Mouse (Mus musculus): ENCODE measurements around the gene Rnf114. TPM values are rescaled to one million over a fixed set of nuclear protein-coding genes. Genes with fewer than 3 reads are reported as not detected.

Rnf114 gene
- 114 and 124 TPM in 2 replicates for polyA plus RNA-seq (2012; rRNA removed)

- no peak for DNase-seq (ENCODE audit: low read depth)
Observed at GRCm38 (mm10) chr2:167491757-167492708, at the start of gene Rnf114. Gene Rnf114, plus strand, starts transcription at chr2:167492645.

DNA sequence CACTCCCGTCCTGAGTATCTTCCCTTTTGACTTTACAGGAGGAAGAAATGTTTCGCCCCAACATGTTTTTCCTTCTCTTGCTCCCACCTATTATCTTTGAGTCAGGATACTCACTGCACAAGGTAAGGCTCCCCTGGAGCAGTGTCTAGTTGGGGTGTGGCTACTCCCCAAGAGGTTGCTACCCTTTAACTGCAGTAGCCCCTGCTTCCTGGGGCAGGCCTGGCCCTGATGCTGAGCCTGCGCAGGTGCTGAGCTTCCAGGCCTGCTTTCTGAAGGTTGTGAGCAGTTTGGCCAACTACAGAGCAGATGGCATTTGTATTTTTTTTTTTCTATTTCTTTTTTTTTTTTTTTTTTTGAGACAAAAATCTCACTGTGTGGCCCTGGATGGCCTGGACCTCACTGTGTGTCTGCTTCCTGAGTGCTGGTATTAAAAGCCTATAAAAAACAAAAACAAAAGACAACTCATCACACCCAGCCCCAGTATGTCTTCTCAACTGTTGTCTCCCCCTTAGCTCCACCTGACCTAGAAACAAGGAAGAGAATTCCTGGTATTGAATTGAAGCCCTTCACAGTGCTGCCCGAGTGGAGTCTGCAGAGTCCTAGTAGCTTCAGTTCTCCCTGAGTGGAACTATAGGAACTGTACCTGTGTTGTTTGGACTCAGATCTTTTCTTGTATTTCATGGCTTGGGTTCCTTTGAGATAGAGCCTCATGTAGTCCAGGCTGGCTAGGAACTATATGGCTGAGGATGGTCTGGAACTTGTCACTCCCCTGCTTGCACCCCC, 48.8 kb upstream of the Rnf114 start:
- no peak for DNase-seq (ENCODE audit: low read depth)

DNA sequence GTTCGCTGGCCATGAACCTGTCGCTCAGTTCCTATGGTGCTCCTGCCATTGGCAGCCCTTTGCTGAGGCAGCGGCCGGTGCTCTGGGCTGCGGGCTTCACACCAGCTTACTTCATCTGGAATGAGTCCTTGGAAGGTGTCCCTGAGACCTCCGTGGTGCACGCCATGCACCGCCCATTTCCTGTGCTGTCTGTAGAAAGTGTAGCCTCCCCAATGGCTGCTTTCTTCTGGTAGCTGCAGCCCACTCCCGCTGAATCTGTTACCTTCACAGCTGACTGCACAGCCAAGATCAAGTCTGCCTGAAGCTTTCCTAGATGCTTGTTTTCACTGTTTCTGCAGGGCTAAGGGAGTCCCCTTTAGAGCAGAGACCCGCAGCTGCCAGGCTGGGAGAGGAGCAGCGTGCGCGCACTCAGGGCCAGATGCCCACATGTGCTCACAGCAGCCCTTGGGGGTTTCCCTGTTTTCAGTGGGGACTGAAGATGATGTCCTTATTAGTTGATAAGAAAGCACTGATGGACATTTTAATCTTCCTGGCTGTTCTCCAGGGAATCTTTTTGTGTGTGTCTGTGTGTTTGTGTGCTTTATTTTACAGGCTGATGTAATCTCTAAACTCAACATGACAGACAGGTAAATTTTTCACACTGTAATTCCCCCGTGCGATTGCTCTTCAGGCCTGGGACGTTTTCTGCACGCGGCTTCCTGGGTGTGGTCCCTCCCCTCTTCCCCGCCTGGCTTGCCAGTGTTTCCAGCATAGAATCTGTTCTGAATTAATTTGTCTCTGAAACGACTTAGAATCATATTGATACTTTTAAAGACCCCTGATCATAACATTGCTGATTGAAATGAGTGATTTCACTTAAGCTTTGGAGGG, 46.3 kb upstream of the Rnf114 start:
- no peak for DNase-seq (ENCODE audit: low read depth)

- DNase-seq (ENCODE audit: low read depth), result no peak
Observed at GRCm38 (mm10) chr2:167447207-167447606, 45.2 kb upstream of the Rnf114 start.

- DNase-seq (ENCODE audit: low read depth), result no peak
Observed at GRCm38 (mm10) chr2:167447629-167448028, 44.8 kb upstream of the Rnf114 start.

- DNase-seq (ENCODE audit: low read depth), result peak; percentile 44
Observed at GRCm38 (mm10) chr2:167449331-167450275, 42.8 kb upstream of the Rnf114 start.

DNA sequence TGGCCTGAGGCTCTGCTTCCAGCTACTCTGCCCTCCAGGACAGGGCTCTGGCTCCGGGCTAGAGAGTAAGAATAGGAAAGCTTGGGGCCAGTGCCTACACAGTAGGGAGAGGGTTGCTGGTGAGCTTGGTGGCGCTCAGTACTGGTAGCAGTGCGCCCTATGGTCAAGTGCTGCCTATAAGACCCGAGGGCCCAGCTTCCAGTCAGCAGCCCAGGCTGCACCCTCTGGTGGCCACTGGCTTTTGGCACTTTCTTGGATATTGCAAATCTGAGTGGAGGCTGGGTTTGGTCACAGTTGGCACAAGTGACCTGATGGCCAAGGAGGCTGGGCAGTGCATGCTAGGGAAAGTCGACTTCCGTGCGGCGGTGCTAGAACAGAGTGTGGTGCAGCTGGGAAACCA, 41.8 kb upstream of the Rnf114 start:
- no peak for DNase-seq (ENCODE audit: low read depth)

DNA sequence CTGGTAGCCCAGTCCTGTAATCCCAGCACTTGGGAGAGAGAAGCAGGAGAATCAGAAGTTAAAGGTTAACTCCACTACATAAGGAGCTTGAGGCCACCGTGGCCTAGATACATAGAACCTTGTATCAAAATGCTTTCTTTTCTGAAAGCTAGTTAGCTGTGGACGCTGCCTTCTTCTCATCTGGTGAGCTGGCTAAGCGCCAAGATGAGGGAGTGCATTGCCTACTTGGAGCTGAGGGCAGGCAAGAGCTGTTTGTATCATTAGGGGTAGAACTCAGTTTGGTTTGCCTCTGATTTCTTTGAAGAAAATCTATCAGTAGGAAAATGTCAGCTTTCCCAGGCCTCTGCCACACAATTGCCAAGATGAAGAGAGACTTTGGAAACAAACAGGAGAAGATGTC, 38.6 kb upstream of the Rnf114 start:
- no peak for DNase-seq (ENCODE audit: low read depth)

DNA sequence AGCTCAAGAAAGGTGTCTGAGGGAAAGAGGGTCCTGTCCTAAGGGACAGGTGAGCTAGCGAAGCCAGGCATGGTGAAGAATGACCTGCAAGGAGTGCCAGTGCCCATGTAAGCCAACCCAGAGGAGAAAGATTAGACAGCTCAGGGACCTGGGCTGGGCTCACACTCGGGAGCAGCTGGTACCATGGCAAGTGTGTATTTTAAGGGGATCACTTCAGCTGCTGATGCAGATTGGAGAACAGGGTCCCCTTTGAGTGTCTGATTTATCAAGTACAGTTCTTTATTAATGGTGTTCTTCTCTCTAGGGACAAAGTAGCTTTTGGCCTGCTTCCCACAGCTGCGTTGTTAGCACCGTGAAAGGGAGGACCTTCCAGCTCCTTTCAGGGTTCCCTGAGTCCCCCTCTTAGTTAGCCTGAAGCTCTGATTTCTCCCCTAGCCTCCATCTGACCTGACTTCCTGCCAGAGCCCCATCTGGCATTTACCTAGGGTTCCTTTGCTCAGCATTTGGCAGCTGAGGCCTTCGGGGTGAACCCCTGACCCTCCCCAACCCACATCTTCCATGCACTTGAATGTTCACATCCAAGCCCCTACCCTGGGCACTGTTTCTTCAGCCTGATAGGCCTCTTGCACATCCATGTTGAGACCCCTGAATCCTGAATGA, 36.0 kb upstream of the Rnf114 start:
- DNase-seq (ENCODE audit: low read depth), result no peak

DNA sequence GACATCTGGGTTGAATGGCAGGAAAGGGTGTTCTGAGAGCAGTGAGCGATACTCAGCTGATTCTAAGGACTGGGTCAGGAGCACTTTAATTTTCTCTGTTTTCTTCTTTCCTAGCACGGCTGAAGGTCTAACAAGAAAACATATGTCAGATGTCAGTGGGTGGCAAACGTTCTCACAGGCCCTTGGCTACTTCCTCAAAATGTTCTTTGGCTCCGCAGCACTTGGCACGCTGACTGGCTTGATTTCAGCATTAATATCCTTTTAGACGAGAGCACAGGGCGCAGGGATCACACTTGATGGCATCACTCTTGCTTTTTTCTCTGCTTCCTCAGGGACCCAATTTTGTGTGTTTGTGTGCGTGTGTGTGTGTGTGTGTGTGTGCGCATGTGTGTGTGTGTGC, 35.2 kb upstream of the Rnf114 start:
- peak; percentile 30 for DNase-seq (ENCODE audit: low read depth)

DNA sequence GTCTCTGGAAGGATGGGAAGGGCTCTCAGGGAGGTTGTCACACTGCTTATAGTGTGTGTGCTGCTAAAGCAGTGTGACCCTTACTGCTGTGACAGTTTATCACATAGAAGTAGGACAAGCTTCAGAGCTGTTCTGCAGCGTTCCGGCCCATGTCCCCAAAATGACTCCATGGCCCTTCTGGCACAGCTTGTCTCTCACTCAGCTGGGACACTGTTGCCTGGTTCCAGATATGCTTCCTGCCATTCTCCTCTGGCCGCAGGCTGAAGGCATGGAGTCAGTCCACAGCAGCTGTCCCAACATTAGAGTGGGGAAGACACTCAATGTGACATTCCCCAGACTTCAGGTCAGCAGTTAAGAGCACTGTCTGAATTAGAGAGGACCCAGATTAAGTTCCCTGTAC, 33.9 kb upstream of the Rnf114 start:
- DNase-seq (ENCODE audit: low read depth), result no peak

- DNase-seq (ENCODE audit: low read depth), result no peak
Observed at GRCm38 (mm10) chr2:167459071-167459865, 33.2 kb upstream of the Rnf114 start.

DNA sequence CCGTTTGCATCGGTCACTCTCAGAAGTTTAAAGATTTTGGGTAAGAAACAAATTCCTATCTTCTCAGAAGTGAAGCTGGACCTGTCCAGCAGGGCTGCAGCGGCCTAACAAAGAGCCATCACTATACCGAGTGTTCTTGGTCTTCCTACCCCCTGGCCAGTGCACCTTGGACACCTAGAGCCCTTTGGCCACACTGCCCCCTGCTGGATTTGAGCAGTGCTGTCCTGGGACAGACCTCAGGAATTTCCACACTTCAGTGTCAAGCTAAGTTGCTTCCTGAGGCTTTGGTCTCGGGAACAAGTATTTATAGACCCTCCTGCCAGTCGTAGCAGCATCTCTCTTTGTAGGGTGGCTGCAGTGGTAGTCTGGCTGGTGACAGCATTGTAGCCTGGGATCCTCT, 29.5 kb upstream of the Rnf114 start:
- DNase-seq (ENCODE audit: low read depth), result no peak

GRCm38 (mm10) chr2:167463802-167464201, 28.6 kb upstream of the Rnf114 start:
- no peak for DNase-seq (ENCODE audit: low read depth)

GRCm38 (mm10) chr2:167465951-167466350, 26.5 kb upstream of the Rnf114 start:
- no peak for DNase-seq (ENCODE audit: low read depth)

DNA sequence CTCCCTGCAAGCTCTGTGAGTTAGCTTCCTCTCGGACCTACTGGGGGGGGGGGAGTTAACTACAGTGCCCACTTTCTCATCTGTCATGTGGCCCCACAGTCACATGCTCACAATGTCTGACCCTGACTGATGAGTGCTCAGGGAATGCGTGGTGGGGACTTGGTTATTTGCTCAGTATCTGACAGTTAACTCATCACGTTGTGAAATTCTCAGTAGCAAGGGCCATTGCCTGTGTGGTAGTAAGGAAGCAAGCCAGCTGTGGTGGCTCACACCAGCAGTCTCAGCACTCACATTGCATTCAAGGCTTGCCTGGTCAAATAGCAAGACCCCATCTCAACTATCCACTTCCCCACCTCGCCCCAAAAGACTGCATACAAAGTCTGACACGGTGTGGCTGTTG, 25.2 kb upstream of the Rnf114 start:
- no peak for DNase-seq (ENCODE audit: low read depth)

DNA sequence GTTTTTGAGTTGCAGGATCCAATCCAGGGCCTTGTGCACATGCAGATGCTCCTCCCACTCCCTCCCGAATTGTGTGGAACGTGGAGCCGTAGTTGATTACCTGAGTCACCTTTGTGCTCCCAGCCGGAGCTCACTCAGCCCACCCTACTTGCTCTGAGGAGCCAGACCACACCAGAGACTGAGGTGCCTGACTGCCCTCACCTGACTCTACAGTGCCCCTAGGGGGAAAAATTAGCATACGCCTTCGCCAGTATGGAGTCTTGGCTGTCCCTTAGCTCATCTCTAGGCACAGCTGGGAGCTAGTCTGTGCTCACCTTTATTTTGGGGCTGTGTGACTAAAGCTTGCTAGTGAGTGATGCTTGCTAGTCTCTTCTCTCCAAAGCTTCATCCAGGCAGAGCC, 24.0 kb upstream of the Rnf114 start:
- no peak for DNase-seq (ENCODE audit: low read depth)

DNA sequence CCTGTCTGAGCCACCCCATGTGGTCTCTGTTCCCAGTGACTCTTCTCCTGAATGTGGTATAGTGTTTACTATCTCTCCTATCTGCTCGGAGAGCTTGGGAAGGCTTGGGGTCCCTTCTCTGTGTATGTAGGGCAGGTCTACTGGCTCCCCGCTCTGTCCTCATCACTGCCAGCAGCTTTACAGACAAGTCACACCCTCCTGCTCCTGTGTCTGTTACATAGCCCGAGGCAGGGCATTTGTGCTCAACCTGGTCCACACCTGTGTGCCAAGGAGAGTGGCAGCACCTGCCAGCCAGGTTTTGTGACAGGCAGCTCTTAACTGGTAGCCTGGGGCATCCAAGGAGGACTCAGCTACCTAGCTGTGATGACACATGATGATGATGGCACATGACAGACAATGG, 21.8 kb upstream of the Rnf114 start:
- DNase-seq (ENCODE audit: low read depth), result no peak

DNA sequence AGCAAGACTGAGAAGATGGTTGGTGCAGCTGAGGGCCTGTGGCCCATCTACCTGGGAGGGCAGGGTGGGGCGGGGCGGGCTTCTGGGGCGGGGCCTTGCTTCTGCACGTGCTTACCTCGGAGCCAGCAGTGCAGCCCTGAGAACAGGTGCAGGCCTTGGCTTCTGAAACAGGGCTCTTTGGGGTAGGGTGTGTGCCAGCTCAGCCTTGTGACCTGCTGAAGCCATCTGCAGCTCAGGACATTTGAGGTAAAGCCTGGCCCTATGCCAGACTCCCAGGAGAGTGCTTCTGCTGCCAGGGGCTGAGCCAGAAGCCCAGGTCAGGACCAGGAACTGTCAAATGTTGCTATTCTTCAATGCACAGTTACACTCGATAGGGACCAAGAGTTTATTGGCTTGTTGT, 20.9 kb upstream of the Rnf114 start:
- no peak for DNase-seq (ENCODE audit: low read depth)

Data from gonadal fat pad, adult 2 months (tissue).